Mouse (Mus musculus) liver (tissue): ENCODE measurements at regions not wholly inside any gene's neighbourhood (a gene's known extent, or its start where the extent isn't known, plus 50 kb on each side); places are given as distances from the start of the nearest gene placed in this dataset.

ENCODE experiments used
- DNase-seq: peaks from one replicate; pipeline ENCODE4 v3.0.0-alpha.2; 2020; ENCODE audit warnings: mixed read lengths

DNA sequence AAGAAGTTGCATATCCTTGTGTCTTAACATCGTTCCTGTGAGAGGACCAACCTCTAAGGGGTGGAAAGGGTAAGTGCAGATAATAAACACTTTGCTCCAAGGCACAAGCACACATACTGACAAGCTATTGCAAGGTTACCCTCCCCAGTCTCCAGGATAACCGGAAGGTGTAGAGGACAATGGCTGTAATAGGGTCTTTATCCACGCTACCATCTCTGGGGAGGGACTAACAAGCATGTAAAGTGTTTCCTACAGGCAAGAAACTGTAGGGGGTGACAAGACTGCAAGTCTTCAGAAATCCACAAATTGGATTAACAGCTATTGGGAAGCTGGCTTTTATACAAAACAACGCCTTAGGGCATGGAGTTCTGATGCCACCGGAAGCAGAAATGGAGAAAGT is 197.5 kb upstream of the Chl1 start:
- DNase-seq: no peak

- no peak for DNase-seq
These were observed 192.3 kb upstream of the Chl1 start for GRCm38 (mm10) chr6:103318081-103318480.

GRCm38 (mm10) chr6:103318677-103319359 is 191.6 kb upstream of the Chl1 start:
- no peak for DNase-seq

DNA sequence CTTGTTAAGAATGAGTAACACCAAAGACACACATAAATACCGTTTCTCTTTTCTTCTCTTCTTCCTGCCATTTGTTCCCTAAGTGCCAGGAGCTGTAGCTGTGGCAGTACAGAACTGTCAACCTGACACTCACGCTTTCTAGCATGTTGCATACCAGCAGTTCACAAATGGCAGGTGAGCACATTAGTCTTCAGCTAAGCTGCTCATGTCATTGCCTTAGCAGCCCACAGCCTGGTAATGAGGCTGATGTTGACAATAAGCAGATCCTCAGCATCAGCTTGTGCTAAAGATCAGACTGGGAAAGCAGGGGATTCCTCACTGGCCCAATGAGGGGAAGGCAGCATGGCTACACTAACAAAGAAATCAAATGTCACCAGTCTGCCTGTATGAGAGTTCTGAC is 190.4 kb upstream of the Chl1 start:
- DNase-seq: no peak

DNA sequence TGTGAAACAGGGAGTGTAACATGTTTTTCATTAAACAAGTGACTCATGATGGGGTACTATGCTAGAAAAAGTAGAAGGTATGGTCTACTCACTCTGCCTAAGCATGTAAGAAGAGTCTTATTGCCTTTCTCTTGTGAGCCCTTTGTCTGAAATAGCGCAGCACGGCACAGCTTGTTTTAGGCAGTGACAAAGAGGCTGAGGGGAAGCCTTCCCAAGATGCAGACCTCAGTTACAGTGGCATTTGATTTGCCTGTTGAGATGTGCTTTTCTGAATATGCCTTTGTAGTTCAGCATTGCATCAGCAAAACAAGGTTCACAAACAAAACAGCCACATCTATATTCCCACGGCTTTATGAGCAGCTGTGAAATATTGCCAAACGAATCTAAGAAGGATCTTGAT is 189.8 kb upstream of the Chl1 start:
- no peak for DNase-seq

- no peak for DNase-seq
These were observed 189.3 kb upstream of the Chl1 start for GRCm38 (mm10) chr6:103321058-103321457.

DNA sequence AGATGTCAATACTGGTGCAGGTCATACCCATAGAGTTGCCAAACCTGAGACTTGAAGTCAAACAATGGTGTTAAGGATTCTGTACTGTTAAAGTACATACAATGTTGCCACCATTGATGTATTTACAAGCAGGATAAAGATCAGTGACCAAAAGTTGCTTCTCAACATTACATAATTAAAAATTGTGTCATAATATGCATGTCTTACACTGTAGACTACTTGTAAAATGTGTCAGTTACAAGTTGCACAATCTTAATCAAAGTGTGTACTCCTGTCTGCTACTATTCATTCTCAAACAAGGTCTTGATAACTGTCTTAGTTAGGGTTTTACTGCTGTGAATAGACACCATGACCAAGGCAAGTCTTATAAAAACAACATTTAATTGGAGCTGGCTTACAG is 187.9 kb upstream of the Chl1 start:
- no peak for DNase-seq

- no peak for DNase-seq
These were observed 174.7 kb upstream of the Chl1 start for GRCm38 (mm10) chr6:103335683-103336082.

DNA sequence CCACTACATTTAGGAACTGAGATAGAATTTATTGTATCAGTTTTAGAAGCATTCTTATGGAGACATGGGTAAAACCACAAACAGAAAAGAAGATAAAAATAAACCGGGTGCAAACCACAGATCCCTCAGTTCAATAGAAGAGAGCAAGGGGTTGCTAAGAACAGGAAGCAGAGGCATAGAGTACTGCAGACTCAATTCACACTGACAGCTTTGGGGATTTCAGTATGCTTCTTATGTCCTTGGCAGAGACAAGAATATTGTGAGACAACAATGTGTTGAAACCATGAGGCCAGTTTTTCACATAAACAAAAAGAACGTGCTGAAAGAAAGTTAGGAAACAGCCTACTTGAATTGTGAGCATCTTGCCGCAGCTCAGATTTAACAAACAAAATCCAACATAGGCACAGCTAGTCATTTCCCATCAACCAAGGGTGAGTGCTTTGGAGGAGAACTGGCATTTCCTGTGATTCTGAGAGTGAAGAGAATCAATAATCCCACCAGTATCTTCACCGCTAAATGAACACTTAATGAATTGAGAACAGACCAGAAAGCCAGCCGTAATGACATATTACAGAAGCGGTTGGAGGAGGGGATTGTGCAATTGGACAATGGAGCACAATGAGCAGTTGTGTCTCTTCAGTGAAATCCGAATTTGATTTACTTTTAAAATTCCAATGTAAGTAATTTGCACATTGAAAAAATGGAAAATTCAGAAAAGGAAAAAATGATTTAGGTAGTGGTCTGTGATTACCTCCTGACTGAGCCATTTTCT is 170.2 kb upstream of the Chl1 start:
- no peak for DNase-seq

- DNase-seq: no peak
These were observed 166.9 kb upstream of the Chl1 start for GRCm38 (mm10) chr6:103343515-103343914.

DNA sequence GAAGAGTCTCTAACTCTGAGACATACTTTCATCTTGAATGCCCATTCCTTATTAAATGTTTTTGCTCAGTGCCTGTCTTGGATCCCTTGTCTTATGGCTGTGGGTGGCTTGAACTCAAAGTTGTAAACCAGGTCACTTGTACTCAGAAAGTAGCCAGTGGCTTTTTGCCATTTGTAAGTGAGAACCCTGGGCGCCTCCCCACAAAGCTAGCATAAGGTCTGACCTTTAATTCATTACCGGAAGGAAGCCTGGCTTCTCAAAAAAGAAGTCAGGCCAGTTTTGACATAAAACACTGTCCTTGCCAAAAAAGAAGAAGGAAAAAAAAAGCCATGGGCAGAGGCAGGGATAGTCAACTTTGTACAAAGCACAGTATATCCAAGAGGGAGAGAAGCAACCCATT is 166.0 kb upstream of the Chl1 start:
- DNase-seq: peak; percentile 3

DNA sequence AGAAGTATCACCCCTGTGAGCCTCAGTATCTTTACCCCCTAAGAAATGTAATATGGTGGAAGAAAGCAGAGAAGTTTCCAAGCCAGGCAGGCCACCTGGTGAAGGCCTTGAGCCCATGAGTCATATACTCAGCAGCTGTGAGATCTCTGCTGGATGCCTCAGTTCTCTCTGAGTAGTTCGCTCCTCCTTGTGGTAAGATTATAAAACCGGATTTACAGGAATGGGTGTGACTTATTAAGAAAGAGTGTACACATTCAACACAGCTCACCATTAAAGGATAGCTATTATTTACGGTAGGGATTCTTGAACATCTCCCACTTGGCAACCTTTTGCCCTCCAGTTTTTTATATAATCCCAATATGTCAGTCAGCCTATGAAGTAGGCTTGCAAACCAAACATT is 165.2 kb upstream of the Chl1 start:
- no peak for DNase-seq

DNA sequence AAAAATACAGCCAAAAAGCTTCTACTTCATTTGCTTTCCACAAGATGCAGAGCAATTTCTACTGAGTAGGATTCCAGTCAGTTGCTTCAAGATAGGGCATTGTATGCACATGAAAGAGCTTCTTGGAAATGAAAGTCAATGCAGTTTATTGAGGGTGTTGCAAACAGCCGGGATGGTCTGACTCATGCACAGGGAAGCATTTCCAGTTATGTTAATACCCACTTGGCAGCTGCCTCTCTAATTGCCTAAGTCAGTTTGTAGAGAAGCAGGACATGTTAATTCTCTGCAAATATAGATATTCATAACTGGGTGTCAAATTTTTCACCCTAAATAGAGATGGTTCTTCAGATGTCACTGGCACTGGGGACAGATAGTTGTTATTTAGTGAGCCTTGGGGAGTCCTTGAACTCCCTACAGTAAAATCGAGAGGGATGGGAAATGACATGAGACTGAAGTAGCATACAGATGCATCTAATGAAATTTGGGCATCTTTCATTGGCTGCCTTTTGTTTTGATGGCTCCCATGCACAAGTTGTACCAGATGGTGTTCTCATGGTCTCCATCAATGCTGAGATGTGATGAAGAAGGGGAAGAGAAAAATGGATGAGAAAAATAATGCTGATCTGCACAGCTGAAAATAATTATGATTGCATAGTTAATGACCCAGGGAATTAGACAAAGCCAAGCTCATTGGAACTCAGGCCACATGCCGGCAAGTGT is 157.8 kb upstream of the Chl1 start:
- DNase-seq: no peak

GRCm38 (mm10) chr6:103353346-103353745 is 157.0 kb upstream of the Chl1 start:
- DNase-seq: no peak

DNA sequence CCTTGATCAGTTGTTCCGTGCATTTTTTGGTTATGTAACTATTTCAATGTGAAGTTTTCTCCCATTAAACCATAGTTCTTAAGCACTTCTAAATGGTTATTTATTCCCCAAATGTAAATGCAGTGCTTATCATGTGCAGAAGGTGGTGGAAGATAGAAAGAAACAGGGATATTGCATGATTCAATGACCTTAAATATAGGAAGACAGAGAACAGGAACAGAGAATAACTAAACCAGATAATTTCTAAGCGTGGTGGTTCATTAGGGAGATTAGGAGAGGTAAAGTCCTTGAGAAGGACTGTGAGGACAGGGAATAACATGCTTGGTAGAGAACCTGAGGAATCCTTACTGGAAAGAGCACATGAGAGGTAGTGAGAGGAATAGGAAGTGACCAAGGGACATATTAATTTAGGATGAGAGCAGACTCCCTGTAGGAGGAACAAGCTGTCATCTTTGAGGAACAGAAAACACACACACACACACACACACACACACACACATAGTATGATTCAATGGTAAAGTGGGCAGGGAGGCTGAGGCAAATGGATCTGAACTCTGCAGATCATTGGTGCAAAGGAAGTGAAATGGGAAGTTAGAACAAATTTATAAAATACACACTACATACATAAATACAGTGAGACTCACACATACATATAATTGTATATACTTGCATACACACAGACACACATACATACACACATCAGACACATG is 143.4 kb upstream of the Chl1 start:
- no peak for DNase-seq

GRCm38 (mm10) chr6:103374956-103375355 is 135.4 kb upstream of the Chl1 start:
- DNase-seq: no peak

- no peak for DNase-seq
These were observed 133.1 kb upstream of the Chl1 start for GRCm38 (mm10) chr6:103377277-103377676.

DNA sequence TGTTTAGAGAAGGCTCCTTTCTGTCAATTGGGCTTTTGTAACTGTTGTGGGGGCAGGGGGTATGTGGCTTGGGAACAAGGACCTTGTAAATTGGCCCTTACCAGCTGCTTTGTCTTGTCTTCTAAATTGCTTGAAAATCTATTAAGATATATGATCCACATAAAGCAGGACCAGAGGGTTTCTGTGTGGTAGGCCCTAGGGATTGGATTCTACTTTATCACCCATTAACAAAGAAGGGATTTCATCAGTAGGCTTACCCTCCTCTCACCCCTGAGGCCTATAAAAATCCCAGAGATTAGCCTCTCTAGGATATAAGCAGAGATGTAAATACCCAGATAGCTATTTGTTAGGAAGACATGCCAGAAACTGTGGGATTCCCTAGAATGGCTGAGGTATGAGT is 132.3 kb upstream of the Chl1 start:
- no peak for DNase-seq

DNA sequence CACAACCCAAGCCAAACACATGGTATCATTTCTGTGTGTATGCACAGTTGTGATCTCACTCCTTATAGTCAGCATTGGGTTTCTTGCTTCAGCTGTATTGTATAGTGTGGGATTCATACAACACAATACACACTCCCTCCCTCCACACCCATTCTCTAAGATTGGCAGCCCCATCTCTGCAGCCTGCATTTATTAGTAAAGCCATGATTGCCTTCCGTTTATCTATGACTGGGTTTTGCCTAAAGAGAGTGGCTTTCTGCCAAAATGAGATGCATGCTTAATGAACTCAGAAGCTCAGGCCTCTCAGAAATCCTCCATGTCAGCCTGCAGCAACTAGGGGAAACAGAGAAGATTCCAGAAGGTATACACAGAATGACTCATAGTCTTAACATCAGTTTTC is 129.4 kb upstream of the Chl1 start:
- DNase-seq: no peak

DNA sequence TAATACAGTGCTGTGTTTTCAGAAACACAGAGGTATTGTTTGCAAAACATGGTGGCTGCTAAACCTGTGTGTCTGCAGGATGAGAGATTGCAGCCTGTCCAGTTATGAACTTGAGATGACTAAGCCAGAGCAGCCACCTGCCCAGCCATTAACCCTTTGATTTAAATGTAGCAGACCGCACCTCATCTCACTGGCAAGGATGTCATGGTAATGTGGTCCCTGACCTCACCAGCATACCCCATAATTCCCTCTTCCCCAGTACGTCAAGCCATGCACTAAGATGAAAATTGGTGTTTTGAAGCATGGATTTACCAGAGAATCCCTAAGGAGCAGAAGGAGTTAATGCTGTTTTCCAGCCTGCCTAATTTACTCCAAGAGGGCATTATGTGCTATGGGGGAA is 128.5 kb upstream of the Chl1 start:
- DNase-seq: no peak

- no peak for DNase-seq
These were observed 123.8 kb upstream of the Chl1 start for GRCm38 (mm10) chr6:103386591-103386990.

- no peak for DNase-seq
These were observed 104.4 kb upstream of the Chl1 start for GRCm38 (mm10) chr6:103405961-103406360.

- DNase-seq: no peak
These were observed 95.5 kb upstream of the Chl1 start for GRCm38 (mm10) chr6:103414888-103415287.
